Mouse (Mus musculus) liver, postnatal 0 days (tissue): ENCODE data around the gene Smarca4. TPM values are rescaled to one million over a fixed set of nuclear protein-coding genes. Genes with fewer than 3 reads are reported as not detected.

Source experiments
- ATAC-seq: fragments of 200-750 bp; cut with Nextera tagmentation; 2 replicates; pipeline ENCODE4 v1.8.0; 2017; ENCODE audit warnings: mild to moderate bottlenecking, moderate library complexity
- DNase-seq: peaks from one replicate; pipeline ENCODE4 v3.0.0-alpha.2; 2016
- H3K27ac ChIP-seq: fragments of 300-500 bp; sonication (generic); 2 replicates; pipeline ENCODE4 v1.5.1; 2014; ENCODE audit warnings: antibody characterized with exemption, moderate library complexity, mild to moderate bottlenecking, low read depth
- H3K27me3 ChIP-seq: fragments of 300-500 bp; sonication (generic); 2 replicates; pipeline ENCODE4 v1.6.1; 2014; ENCODE audit warnings: low read length, control low read depth, mixed read lengths; ENCODE audit not compliant: insufficient read depth
- H3K36me3 ChIP-seq: fragments of 300-500 bp; sonication (generic); replicated peaks from 2 replicates; pipeline ENCODE4 v1.6.1; 2014; ENCODE audit warnings: mild to moderate bottlenecking, control low read depth, low read length, moderate library complexity, mixed read lengths; ENCODE audit not compliant: insufficient read depth
- H3K4me1 ChIP-seq: fragments of 300-500 bp; sonication (generic); 2 replicates; pipeline ENCODE4 v1.6.1; 2014; ENCODE audit warnings: antibody characterized with exemption, mild to moderate bottlenecking, control low read depth; ENCODE audit not compliant: insufficient read depth
- H3K4me2 ChIP-seq: fragments of 300-500 bp; sonication (generic); 2 replicates; pipeline ENCODE4 v1.6.1; 2014; ENCODE audit warnings: low read depth, mild to moderate bottlenecking, low read length, moderate library complexity, mixed read lengths
- H3K4me3 ChIP-seq: fragments of 300-500 bp; sonication (generic); 2 replicates; pipeline ENCODE4 v1.5.1; 2014; ENCODE audit warnings: low read depth, low read length
- H3K9ac ChIP-seq: fragments of 300-500 bp; sonication (generic); replicated peaks from 2 replicates; pipeline ENCODE4 v1.6.1; 2014; ENCODE audit warnings: mild to moderate bottlenecking, moderate library complexity
- H3K9me3 ChIP-seq: fragments of 300-500 bp; sonication (generic); 2 replicates; pipeline ENCODE4 v1.6.1; 2016; ENCODE audit warnings: mild to moderate bottlenecking, control low read depth, low read length, mixed read lengths
- CTCF ChIP-seq: sonication (generic); IDR thresholded peaks from 2 replicates; pipeline ENCODE4 v1.5.1; 2016; ENCODE audit warnings: antibody characterized with exemption, low read depth
- EP300 ChIP-seq: IDR thresholded peaks from 2 replicates; pipeline ENCODE4 v1.6.1; 2016; ENCODE audit warnings: antibody characterized with exemption, low read depth, mild to moderate bottlenecking
- WGBS: fragments of 180-500 bp; shearing (Covaris S2); extraction: QIAGEN DNeasy Blood & Tissue Kit; methylation state at CpG from one replicate; pipeline ENCODE4 v1.1.7; 2014; ENCODE audit not compliant: insufficient replicate concordance; 5-methylcytosine and 5-hydroxymethylcytosine counted together
- polyA plus RNA-seq: library from polyadenylated mRNA; unstranded; fragments of >200 nt; fragmentation: Nextera tagmentation; extraction: Ambion mirVana; gene quantifications from 2 replicates; pipeline ENCODE4 v1.2.1, GENCODE M21; 2015

Smarca4 gene
- polyA plus RNA-seq, 1 experiment from 2014 or later = 14.3 TPM

DNA sequence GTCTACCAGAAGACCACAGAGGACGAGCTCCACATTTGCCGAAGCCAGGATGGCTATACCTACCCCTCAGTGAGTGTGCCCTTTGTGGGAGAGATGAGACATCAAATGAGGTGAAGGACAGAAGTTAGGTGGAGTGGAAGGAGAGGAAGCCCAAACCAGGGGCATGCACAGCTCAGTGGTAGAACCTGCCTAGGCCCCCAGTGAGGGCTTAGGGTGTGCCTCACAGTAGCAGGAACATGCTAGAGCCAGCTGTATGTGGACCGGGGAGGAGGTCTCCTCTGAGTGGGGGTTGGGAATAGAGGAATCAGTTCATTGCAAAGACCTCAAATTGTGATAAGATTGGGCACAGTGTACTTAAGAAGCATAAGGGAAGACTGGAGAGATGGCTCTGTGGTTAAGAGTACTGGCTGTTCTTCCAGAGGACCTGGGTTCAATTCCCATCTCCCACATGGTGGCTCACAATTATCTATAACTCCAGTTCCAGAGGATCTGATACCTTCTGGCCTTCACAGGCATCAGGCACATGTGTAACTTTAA lies 131.3 kb downstream of the Smarca4 start:
- H3K36me3 ChIP-seq = peaks cover 66% of the 10 kb centered on the region

DNA sequence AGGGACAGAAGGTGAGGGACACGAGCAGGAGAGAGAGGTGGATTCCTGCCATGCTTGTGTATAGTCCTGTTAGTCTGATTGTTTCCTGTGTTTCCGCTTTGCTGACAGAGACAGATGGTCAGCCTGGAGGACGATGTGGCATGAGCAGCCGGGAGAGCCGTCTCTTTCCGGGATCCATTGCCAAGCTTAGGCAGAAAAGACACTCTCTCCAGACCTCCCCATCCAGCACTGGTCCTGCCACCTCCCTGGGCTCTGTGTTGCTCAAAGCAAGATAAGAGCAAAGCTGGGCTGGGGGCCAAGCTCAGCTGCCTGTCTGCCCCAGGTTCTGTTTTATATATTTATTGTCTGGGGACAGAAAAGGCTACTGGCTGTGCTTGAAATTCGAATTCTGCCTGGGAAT lies 132.1 kb downstream of the Smarca4 start:
- peaks cover 59% of the 10 kb centered on the region for H3K36me3 ChIP-seq
- no peak overlapping the region for H3K9ac ChIP-seq
- peak; percentile 51 for DNase-seq
- no peaks in the 10 kb centered on the region for H3K9me3 ChIP-seq
- H3K27me3 ChIP-seq = no peaks in the 10 kb centered on the region
- 64% methylated on average over 7 of the region's 7 CpGs for WGBS
- peaks cover 3% of the 10 kb centered on the region; the same call in 1 of the 2 replicates for H3K4me1 ChIP-seq
- TF ChIP-seq EP300 = no peak
- no peak for TF ChIP-seq CTCF
- no peak overlapping the region for H3K4me3 ChIP-seq
- no peak overlapping the region for H3K4me2 ChIP-seq
- ATAC-seq = peak; percentile 58
- no peak overlapping the region for H3K27ac ChIP-seq

More for the DNA sequence above, 131.3 kb downstream of the Smarca4 start:
- Histone ChIP-seq H3K4me2 (no peak overlapping the region), H3K9me3 (no peaks in the 10 kb centered on the region), H3K27ac (no peak overlapping the region), H3K9ac (no peak overlapping the region), H3K4me1 (peaks cover 3% of the 10 kb centered on the region; the same call in 1 of the 2 replicates), H3K27me3 (no peaks in the 10 kb centered on the region), H3K4me3 (no peak overlapping the region)
- TF ChIP-seq CTCF = no peak
- no peak for TF ChIP-seq EP300
- WGBS = 77% methylated on average over 3 of the region's 3 CpGs
- ATAC-seq (no peak), DNase-seq (no peak)

- no peak overlapping the region for H3K4me2 ChIP-seq
- WGBS = 83% methylated on average over 10 of the region's 10 CpGs
- peaks cover 3% of the 10 kb centered on the region; the same call in 1 of the 2 replicates for H3K4me1 ChIP-seq
- H3K9me3 ChIP-seq = no peaks in the 10 kb centered on the region
- no peak overlapping the region for H3K27ac ChIP-seq
- ATAC-seq (no peak), DNase-seq (no peak)
- no peak overlapping the region for H3K9ac ChIP-seq
- peaks cover 58% of the 10 kb centered on the region for H3K36me3 ChIP-seq
- TF ChIP-seq EP300 = no peak
- H3K4me3 ChIP-seq = no peak overlapping the region
- H3K27me3 ChIP-seq = no peaks in the 10 kb centered on the region
Measured at GRCm38 (mm10) chr9:21748491-21748890, 132.5 kb downstream of the Smarca4 start.

DNA sequence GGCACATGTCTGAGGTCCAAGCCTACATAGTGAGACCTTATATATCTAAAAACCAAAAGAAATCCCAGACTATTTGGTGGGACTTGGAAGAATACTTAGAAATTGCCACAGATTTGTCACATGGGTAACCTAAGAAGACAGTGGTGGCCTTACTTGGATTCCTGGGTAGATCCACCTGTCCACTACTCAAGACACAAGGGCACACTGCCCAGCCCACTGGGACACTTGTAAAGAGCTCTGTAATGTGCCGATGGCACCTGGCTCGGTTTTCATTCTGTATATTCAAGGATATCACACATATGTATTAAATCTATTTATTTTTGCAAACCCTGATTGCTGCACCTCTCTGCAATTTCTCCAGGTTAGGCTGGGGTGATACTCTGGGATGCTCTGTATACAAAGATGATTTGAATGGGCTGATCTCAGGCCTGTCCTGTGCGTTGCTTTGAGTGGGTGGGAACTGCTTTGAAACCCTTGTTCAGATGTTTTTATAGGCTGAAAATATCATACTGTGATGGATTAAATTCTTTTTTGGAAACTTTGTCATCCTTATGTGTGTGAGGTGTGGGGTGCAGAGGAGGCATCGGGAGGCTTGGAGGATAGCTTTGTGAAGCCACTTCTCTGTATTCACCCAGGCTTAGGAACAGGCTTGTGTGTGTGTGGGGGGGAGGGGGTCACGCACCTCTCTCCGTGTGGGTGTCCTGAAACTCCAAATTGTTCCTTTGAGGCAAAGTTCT lies 133.6 kb downstream of the Smarca4 start:
- 84% methylated on average over 6 of the region's 6 CpGs for WGBS
- peaks cover 3% of the 10 kb centered on the region; the same call in 1 of the 2 replicates for H3K4me1 ChIP-seq

DNA sequence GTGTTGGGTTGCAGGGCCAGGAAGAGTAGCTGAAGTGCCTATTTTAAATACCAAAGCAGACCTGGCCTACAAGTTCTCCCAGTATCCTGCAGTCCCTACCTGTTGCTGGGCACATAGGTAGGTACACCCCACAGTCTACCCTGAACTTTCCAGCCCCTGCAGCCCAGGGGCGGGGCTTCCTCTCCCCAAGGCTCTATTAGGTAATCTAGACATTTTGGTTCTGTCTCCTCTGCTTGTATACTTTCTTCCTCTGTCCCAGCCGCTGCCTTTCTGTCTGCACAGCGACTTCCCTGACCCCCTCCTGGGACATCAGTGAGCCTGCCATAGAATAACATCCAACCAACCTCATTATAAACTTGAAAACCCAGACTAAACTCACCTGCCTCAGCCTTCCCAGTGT lies 134.4 kb downstream of the Smarca4 start:
- no peak for ATAC-seq

More for the DNA sequence above, 133.6 kb downstream of the Smarca4 start:
- H3K4me3 ChIP-seq = no peak overlapping the region
- DNase-seq (no peak), ATAC-seq (no peak)
- no peak overlapping the region for H3K9ac ChIP-seq
- H3K36me3 ChIP-seq = peaks cover 48% of the 10 kb centered on the region
- H3K27ac ChIP-seq = no peak overlapping the region
- H3K27me3 ChIP-seq = no peaks in the 10 kb centered on the region
- H3K9me3 ChIP-seq = no peaks in the 10 kb centered on the region
- H3K4me2 ChIP-seq = no peak overlapping the region
- TF ChIP-seq EP300 (no peak), CTCF (no peak)

GRCm38 (mm10) chr9:21751347-21751746 lies 135.4 kb downstream of the Smarca4 start:
- ATAC-seq = no peak

More for the DNA sequence above, 134.4 kb downstream of the Smarca4 start:
- Histone ChIP-seq H3K9me3 (no peaks in the 10 kb centered on the region), H3K27me3 (no peaks in the 10 kb centered on the region), H3K36me3 (peaks cover 43% of the 10 kb centered on the region), H3K4me1 (peaks cover 3% of the 10 kb centered on the region; the same call in 1 of the 2 replicates), H3K4me2 (no peak overlapping the region), H3K9ac (no peak overlapping the region), H3K4me3 (no peak overlapping the region), H3K27ac (no peak overlapping the region)
- TF ChIP-seq EP300 = no peak
- no peak for TF ChIP-seq CTCF
- no peak for DNase-seq
- WGBS = 78% methylated on average over 2 of the region's 3 CpGs

More at GRCm38 (mm10) chr9:21751347-21751746, 135.4 kb downstream of the Smarca4 start:
- 0 out of 2 replicates have a peak overlapping the region, but pooled peaks have one; percentile 4 for H3K27ac ChIP-seq
- H3K9me3 ChIP-seq = no peaks in the 10 kb centered on the region
- TF ChIP-seq EP300 (no peak), CTCF (peak; percentile 34)
- H3K36me3 ChIP-seq = peaks cover 39% of the 10 kb centered on the region
- no peak overlapping the region for H3K4me3 ChIP-seq
- no peak for DNase-seq
- peaks cover 3% of the 10 kb centered on the region; the same call in 1 of the 2 replicates for H3K4me1 ChIP-seq
- no peaks in the 10 kb centered on the region for H3K27me3 ChIP-seq
- 72% methylated on average over 6 of the region's 6 CpGs for WGBS
- no peak overlapping the region for H3K4me2 ChIP-seq
- no peak overlapping the region for H3K9ac ChIP-seq
